Mouse (Mus musculus) telencephalon, adult 2 months (tissue): ENCODE data around the gene Trmt2a.

ENCODE experiments used
- DNase-seq: peaks from one replicate; pipeline ENCODE4 v3.0.0-alpha.2; 2011; ENCODE audit warnings: low read depth, low spot score

Trmt2a gene

GRCm38 (mm10) chr16:18248433-18249363, at the start of gene Trmt2a, which contains the start of gene Ranbp1:
Trmt2a (plus strand) TSS chr16:18248679.
Ranbp1 (minus strand) TSS chr16:18248732.
- peak; percentile 98 for DNase-seq

GRCm38 (mm10) chr16:18200062-18200461, 48.4 kb upstream of the Trmt2a start:
- DNase-seq = no peak

- no peak for DNase-seq
Observed at GRCm38 (mm10) chr16:18201620-18202019, 46.9 kb upstream of the Trmt2a start.

DNA sequence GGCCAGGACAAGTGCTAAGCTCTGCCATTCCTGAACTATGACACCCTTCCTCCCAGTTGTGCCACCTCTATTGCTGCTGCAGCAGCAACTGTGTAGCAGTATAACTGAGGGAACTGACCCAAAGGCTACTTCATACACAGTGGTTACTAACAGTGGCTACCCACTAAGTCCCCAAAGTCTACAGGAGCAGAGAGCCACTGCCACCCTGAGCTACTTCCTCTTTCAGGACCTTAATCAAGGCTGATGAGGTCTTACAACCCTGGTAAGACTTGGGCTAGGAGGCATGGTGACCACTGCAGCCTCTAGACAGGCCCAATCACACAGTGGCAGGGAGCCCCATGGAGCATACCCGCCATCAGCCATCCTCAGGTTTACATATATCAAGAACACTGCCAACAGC, 46.4 kb upstream of the Trmt2a start:
- no peak for DNase-seq

GRCm38 (mm10) chr16:18203430-18204091, 44.9 kb upstream of the Trmt2a start:
- no peak for DNase-seq

GRCm38 (mm10) chr16:18210701-18211416, 37.6 kb upstream of the Trmt2a start:
- no peak for DNase-seq

GRCm38 (mm10) chr16:18211417-18212171, 36.9 kb upstream of the Trmt2a start:
- DNase-seq = no peak

GRCm38 (mm10) chr16:18213689-18214088, 34.8 kb upstream of the Trmt2a start:
- no peak for DNase-seq

- no peak for DNase-seq
Observed at GRCm38 (mm10) chr16:18214858-18215257, 33.6 kb upstream of the Trmt2a start.

DNA sequence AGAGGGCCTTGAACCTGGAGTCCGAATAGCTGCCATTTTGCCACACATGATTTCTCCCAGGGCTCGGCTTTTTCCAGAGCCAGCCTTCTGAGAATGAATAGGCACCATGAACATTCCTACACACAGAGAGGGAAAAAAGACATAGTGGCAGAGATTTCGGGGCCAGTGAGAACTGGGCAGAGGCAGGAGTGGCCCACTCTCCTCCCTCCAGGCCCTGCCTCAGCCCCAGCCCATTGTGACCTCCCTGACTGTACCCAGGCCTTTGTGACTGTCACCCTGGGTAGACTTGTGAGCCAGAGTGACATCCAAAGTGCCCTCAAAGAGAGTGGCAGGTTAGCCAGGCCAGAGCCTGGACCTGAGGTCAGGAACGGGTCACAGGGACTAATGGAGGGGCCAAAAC, 30.9 kb upstream of the Trmt2a start, which contains the start of gene Ccdc188:
Gene Ccdc188 (plus strand): TSS at position 301 of the 400 bp plus-strand sequence.
- DNase-seq = no peak

- no peak for DNase-seq
Observed at GRCm38 (mm10) chr16:18218580-18218996, 29.9 kb upstream of the Trmt2a start.

GRCm38 (mm10) chr16:18220001-18220400, 28.5 kb upstream of the Trmt2a start:
- no peak for DNase-seq

- DNase-seq = no peak
Observed at GRCm38 (mm10) chr16:18220856-18221542, 27.5 kb upstream of the Trmt2a start.

DNA sequence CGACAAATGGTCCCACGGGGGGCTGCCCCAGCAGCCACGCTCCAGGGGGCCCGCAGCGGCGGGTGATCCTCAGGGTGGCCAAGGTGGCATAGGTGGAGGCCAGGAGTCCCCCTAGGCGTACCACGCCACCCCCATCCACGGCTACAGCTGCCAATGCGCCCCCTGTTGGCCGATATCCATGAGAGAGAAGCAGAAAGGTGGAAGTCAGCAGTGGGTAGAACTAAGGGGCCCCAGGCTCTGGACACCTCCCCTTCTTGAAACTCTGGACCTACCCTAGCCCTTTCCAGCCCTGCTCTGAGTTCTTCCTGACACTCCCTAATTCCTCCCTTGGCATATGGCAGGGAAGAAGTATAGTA, 27.0 kb upstream of the Trmt2a start:
- no peak for DNase-seq

GRCm38 (mm10) chr16:18222188-18222587, 26.3 kb upstream of the Trmt2a start:
- no peak for DNase-seq

DNA sequence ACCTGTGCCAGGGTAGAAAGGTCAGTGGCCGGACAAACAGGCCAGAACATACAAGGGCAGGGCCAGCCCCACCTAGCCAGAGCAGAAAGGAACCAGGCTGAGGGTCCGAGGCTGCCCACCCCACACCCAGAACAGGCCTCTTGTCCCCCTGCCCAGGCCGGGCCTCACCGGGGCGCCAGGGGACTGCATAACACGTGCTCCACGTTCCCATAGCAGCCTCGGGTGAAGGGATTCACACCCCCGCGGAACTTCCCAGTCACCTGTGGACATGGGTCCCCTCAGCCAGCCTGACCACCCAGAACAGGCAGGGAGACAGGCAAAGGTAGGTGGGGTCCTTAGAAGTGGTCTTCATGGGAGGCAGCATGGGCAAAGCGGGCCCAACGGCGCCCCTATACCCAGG, 21.3 kb upstream of the Trmt2a start:
- DNase-seq = no peak

GRCm38 (mm10) chr16:18227897-18228422, 20.5 kb upstream of the Trmt2a start:
- DNase-seq = no peak

- no peak for DNase-seq
Observed at GRCm38 (mm10) chr16:18228856-18229255, 19.6 kb upstream of the Trmt2a start.

DNA sequence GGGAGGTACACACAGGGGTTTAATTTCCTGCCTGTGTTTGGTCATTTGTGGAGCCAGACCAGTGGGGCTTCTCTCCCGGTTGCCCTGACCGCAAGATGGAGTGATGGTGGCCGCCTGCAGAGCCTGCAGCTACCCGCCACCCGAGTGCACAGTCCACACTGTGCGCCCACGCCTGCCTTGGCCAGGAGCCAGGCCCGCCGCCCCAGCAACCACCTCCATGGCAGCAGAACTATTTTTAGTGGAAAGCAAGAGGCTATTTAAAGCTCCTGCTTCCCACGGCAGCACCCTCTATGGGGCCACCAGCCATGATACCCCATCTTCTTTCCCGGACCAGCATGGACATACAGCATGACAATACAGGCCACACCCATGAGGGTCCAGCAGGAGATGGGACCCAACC, 18.9 kb upstream of the Trmt2a start:
- peak; percentile 77 for DNase-seq

GRCm38 (mm10) chr16:18230617-18231016, 17.9 kb upstream of the Trmt2a start:
- no peak for DNase-seq
